Mouse (Mus musculus) ES-E14 (cell line): ENCODE results near the gene Fam71e1.
A peak's percentile ranks its signal among the peaks of the same experiment; 100 is the strongest.

Experiments
- CHD2 ChIP-seq: IDR thresholded peaks from 2 replicates; pipeline ENCODE4 v1.6.1; 2014; ENCODE audit warnings: mild to moderate bottlenecking, low read depth, low read length, inconsistent platforms
- HCFC1 ChIP-seq: IDR thresholded peaks from 2 replicates; pipeline ENCODE4 v1.6.1; 2012; ENCODE audit warnings: low read length, inconsistent platforms, borderline replicate concordance; ENCODE audit not compliant: insufficient read depth
- MAFK ChIP-seq: IDR thresholded peaks from 2 replicates; pipeline ENCODE4 v1.6.1; 2014; ENCODE audit warnings: mild to moderate bottlenecking, low read depth, low read length, inconsistent platforms; ENCODE audit not compliant: insufficient read depth
- ZC3H11A ChIP-seq: IDR thresholded peaks from 2 replicates; pipeline ENCODE4 v1.6.1; 2012; ENCODE audit warnings: low read depth, mild to moderate bottlenecking, inconsistent platforms, low read length, borderline replicate concordance
- ZNF384 ChIP-seq: IDR thresholded peaks from 2 replicates; pipeline ENCODE4 v1.6.1; 2012; ENCODE audit warnings: low read depth, low read length, inconsistent platforms

- no peak for TF ChIP-seq CHD2
- no peak for TF ChIP-seq ZNF384
- TF ChIP-seq ZC3H11A = peak; percentile 63; the same call in 1 of the 2 replicates
- no peak for TF ChIP-seq MAFK
- TF ChIP-seq HCFC1 = no peak
Observed at GRCm38 (mm10) chr7:44521710-44522109, 25.3 kb downstream of the Fam71e1 start.
